Mouse (Mus musculus): Measurements from ENCODE around the gene Zfp426.

- no peak for TF ChIP-seq CTCF (IDR thresholded peaks at IDR 0.05; ENCODE audit: borderline replicate concordance, control insufficient read depth, extremely low read depth, insufficient read depth, low read length, poor library complexity)
- TF ChIP-seq POLR2A (IDR thresholded peaks at IDR 0.05; ENCODE audit: control insufficient read depth, extremely low read depth, insufficient read depth, low read length, poor library complexity) = no peak
These were observed 554 bp downstream of the Zfp426 start for GRCm38 (mm10) chr9:20491858-20492526.
